Mouse (Mus musculus): ENCODE measurements around the gene Dmrtc1c1. TPM values are rescaled to one million over a fixed set of nuclear protein-coding genes. Genes with fewer than 3 reads are reported as not detected.
"Not testable (repeated sequence)": the region's sequence is repeated elsewhere in the genome, so short reads cannot be mapped to it uniquely, and the experiment has no call there.

Gene Dmrtc1c1
- not detected in 2 replicates for polyA plus RNA-seq (2015; fragmentation: Nextera tagmentation; extraction: Ambion mirVana)

DNA sequence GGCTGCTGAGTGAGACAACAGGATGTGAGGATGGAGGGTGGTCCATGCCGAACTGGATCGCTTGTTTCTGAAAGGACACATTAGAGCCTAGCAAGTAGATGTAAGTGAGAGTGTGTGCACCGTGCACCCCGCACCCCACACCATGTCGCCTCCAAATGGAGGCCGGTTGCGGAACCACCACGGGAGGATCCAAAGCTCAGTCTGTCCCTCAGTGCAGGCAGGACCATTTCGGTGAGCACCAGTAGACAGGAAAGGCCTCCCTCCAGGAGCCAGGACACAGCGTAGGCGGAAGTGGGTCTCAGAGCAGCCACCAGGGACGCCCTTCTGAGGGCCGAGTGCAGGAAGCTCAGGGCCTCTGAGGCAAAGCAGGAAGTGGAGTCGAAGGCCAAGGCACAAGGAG lies at the start of gene Dmrtc1c1:
Gene Dmrtc1c1 (plus strand): TSS at position 301 of the 400 bp plus-strand sequence.
- not testable (repeated sequence) for H3K9me3 ChIP-seq (replicated peaks; ENCODE audit: control insufficient read depth, low read length); H3K4me2 ChIP-seq (ENCODE audit: low read depth, low read length); H3K27me3 ChIP-seq (ENCODE audit: control insufficient read depth, insufficient read depth, low read length); H3K4me1 ChIP-seq (ENCODE audit: control insufficient read depth, insufficient read depth, low read length); H3K27ac ChIP-seq (ENCODE audit: low read length); ATAC-seq (replicated peaks; ENCODE audit: extremely low read depth, insufficient read depth, low FRiP score); H3K9ac ChIP-seq (ENCODE audit: low read length); H3K4me3 ChIP-seq (ENCODE audit: low read length); H3K36me3 ChIP-seq (ENCODE audit: control insufficient read depth, insufficient read depth)
- no CpG with 5 or more reads among the region's 14 CpGs for WGBS

DNA sequence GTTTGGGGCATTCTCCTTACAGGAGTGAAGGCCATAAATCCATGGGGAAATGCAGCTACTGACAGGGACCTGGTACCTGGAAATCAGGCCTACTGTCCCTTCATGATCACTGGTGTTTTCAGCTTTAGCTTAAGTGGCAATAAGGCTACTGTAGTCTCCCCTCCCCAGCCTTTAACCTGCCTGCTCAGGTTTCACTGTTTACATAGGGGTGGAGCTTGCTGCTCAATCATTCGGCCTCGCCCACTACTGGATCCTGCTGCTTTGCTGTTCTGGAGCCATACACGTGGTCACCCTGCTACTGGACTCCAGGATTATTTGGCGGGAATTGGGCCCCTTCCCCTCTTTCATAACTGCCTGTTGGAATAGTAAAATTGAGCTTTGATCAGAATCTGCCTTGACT lies 36.9 kb upstream of the Dmrtc1c1 start:
- WGBS: 35% methylated on average over 4 of the region's 4 CpGs
- Histone ChIP-seq H3K9ac (ENCODE audit: low read length) (no peak overlapping the region), H3K4me1 (ENCODE audit: control insufficient read depth, insufficient read depth, low read length) (no peaks in the 10 kb centered on the region), H3K9me3 (replicated peaks; ENCODE audit: control insufficient read depth, low read length) (no peaks in the 10 kb centered on the region), H3K4me3 (ENCODE audit: low read length) (no peak overlapping the region), H3K27me3 (ENCODE audit: control insufficient read depth, insufficient read depth, low read length) (no peaks in the 10 kb centered on the region), H3K36me3 (ENCODE audit: control insufficient read depth, insufficient read depth) (no peaks in the 10 kb centered on the region), H3K27ac (ENCODE audit: low read length) (no peak overlapping the region), H3K4me2 (ENCODE audit: low read depth, low read length) (no peak overlapping the region)
- ATAC-seq (replicated peaks; ENCODE audit: extremely low read depth, insufficient read depth, low FRiP score): no peak

- WGBS: 52% methylated on average over 4 of the region's 4 CpGs
Measured at GRCm38 (mm10) chrX:102812311-102812710, 9.5 kb downstream of the Dmrtc1c1 start.

DNA sequence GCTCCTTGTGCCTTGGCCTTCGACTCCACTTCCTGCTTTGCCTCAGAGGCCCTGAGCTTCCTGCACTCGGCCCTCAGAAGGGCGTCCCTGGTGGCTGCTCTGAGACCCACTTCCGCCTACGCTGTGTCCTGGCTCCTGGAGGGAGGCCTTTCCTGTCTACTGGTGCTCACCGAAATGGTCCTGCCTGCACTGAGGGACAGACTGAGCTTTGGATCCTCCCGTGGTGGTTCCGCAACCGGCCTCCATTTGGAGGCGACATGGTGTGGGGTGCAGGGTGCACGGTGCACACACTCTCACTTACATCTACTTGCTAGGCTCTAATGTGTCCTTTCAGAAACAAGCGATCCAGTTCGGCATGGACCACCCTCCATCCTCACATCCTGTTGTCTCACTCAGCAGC lies 51.8 kb downstream of the Dmrtc1c1 start, which contains the start of gene Dmrtc1c2:
Gene Dmrtc1c2 (minus strand): TSS at position 101 of the 400 bp plus-strand sequence.
- not testable (repeated sequence) for ATAC-seq (replicated peaks; ENCODE audit: extremely low read depth, insufficient read depth, low FRiP score)

More at GRCm38 (mm10) chrX:102812311-102812710, 9.5 kb downstream of the Dmrtc1c1 start:
- Histone ChIP-seq H3K27me3 (ENCODE audit: control insufficient read depth, insufficient read depth, low read length) (no peaks in the 10 kb centered on the region), H3K27ac (ENCODE audit: low read length) (no peak overlapping the region), H3K9ac (ENCODE audit: low read length) (no peak overlapping the region), H3K4me1 (ENCODE audit: control insufficient read depth, insufficient read depth, low read length) (no peaks in the 10 kb centered on the region), H3K9me3 (replicated peaks; ENCODE audit: control insufficient read depth, low read length) (no peaks in the 10 kb centered on the region), H3K36me3 (ENCODE audit: control insufficient read depth, insufficient read depth) (no peaks in the 10 kb centered on the region), H3K4me3 (ENCODE audit: low read length) (no peak overlapping the region), H3K4me2 (ENCODE audit: low read depth, low read length) (no peak overlapping the region)
- no peak for ATAC-seq (replicated peaks; ENCODE audit: extremely low read depth, insufficient read depth, low FRiP score)

More for the DNA sequence above, 51.8 kb downstream of the Dmrtc1c1 start, which contains the start of gene Dmrtc1c2:
- not testable (repeated sequence) for H3K4me3 ChIP-seq (ENCODE audit: low read length); H3K27me3 ChIP-seq (ENCODE audit: control insufficient read depth, insufficient read depth, low read length); H3K9ac ChIP-seq (ENCODE audit: low read length); H3K4me2 ChIP-seq (ENCODE audit: low read depth, low read length); H3K4me1 ChIP-seq (ENCODE audit: control insufficient read depth, insufficient read depth, low read length); H3K27ac ChIP-seq (ENCODE audit: low read length); H3K9me3 ChIP-seq (replicated peaks; ENCODE audit: control insufficient read depth, low read length); H3K36me3 ChIP-seq (ENCODE audit: control insufficient read depth, insufficient read depth)
- no CpG with 5 or more reads among the region's 13 CpGs for WGBS

Other genes with a start within 250 kb of the Dmrtc1c1 start
- gene Phka1, start 158.7 kb upstream of the Dmrtc1c1 start, polyA plus RNA-seq (2015; fragmentation: Nextera tagmentation; extraction: Ambion mirVana): 10.5 and 13.0 TPM in 2 replicates
- gene Gm3880, start 116.0 kb upstream of the Dmrtc1c1 start, polyA plus RNA-seq (2015; fragmentation: Nextera tagmentation; extraction: Ambion mirVana): not detected in 2 replicates
- not detected in 2 replicates for gene Gm9112, start 95.3 kb upstream of the Dmrtc1c1 start, polyA plus RNA-seq (2015; fragmentation: Nextera tagmentation; extraction: Ambion mirVana)
- not detected in 2 replicates for gene Dmrtc1b, start 95.1 kb upstream of the Dmrtc1c1 start, polyA plus RNA-seq (2015; fragmentation: Nextera tagmentation; extraction: Ambion mirVana)
- gene Dmrtc1c2, start 51.7 kb downstream of the Dmrtc1c1 start, polyA plus RNA-seq (2015; fragmentation: Nextera tagmentation; extraction: Ambion mirVana): not detected in 2 replicates
- not detected in 2 replicates for gene 1700031F05Rik, start 65.0 kb downstream of the Dmrtc1c1 start, polyA plus RNA-seq (2015; fragmentation: Nextera tagmentation; extraction: Ambion mirVana)
- 0.26 and 0.66 TPM in 2 replicates for gene Dmrtc1a, start 105.7 kb downstream of the Dmrtc1c1 start, polyA plus RNA-seq (2015; fragmentation: Nextera tagmentation; extraction: Ambion mirVana)
- gene 1700011M02Rik, start 105.9 kb downstream of the Dmrtc1c1 start, polyA plus RNA-seq (2015; fragmentation: Nextera tagmentation; extraction: Ambion mirVana): not detected in 2 replicates
- not detected in 2 replicates for gene 1700018G05Rik, start 125.4 kb downstream of the Dmrtc1c1 start, polyA plus RNA-seq (2015; fragmentation: Nextera tagmentation; extraction: Ambion mirVana)

Data from heart, embryonic 16.5 days (tissue).